Mouse (Mus musculus): ENCODE results near the gene 4632433K11Rik.
A peak's percentile ranks its signal among the peaks of the same experiment; 100 is the strongest.
"Not testable (repeated sequence)": the region's sequence is repeated elsewhere in the genome, so short reads cannot be mapped to it uniquely, and the experiment has no call there.

The 4632433K11Rik gene

GRCm38 (mm10) chr7:5033818-5034217 lies at the start of gene 4632433K11Rik:
Gene 4632433K11Rik (plus strand): TSS chr7:5034118.
- DNase-seq, result no peak

- no peak for DNase-seq
Measured at GRCm38 (mm10) chr7:4988250-4988649, 45.7 kb upstream of the 4632433K11Rik start.

GRCm38 (mm10) chr7:4993347-4993998 lies 40.4 kb upstream of the 4632433K11Rik start:
- DNase-seq, result no peak

DNA sequence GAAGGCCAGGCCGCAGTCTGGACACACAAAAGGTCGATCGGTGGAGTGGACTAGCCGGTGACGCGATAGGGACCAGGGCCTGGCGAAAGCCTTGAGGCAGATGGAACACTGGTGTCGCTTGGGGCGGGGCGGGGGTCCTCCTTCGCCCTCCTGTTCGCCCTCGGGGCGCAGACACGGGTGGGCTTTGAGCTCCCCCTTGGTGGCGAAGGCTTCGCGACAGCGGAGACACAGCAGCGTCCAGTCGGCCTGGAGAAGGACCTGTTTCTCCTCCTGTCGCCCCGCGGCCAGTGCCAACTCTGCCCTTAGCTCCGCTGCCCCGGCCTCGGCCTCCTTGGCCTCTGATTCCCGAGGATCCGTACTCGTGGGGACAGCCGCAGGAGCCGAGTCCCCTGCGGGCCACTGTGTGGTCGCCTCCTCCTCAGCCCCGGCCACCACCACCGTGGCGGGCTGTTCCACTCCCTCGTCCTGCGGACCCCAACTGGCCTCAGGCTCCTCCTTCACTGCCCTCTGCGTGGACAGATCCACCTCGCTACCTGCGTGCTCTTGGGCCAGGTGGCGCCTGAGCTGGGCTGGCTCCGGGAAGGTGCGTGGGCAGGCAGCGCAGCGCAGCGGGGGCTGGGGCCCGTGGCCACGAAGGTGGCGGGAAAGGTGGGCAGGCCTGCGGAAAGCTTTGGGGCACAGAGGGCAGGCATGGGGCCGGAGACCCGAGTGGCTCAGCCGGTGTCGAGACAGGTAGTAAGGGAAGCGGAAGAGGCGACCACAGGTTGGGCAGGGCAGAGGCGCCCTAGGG lies 39.7 kb upstream of the 4632433K11Rik start:
- DNase-seq, result no peak

DNA sequence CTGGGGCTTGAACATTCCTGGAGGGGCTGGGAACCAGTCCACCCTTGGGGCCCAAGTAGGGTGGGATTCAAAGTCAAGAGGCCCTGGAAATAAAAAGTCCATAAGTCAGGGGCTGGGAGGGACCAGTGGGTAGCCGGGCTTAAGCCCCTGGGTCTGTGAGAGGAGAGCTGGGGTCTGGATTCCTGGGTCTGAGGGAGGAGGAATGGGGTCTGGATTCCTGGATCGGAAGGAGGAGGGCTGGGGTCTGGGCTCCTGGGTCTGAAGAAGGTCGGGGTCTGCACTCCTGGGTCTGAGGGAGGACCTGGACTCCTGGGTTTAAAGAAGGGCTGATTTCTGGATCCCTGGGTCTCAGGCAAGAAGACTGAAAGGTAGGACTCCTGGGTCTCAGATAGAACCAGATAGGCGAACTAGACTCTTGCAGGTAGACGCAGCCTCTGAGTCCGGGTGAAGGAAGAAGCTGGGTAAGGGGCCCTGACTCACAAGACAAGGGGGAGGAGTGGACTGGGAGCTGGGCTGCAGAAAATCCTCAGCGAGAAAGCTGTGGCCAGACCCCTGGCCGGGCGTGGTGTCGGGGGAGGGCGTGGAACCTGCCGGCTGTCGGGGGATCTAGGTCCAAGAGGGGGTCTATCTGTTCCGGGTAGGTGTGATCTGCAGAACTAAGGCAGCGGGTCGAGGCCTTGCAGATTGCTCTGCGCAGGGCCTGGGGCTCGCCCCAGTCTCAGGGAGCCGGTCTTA lies 38.5 kb upstream of the 4632433K11Rik start:
- no peak for DNase-seq

DNA sequence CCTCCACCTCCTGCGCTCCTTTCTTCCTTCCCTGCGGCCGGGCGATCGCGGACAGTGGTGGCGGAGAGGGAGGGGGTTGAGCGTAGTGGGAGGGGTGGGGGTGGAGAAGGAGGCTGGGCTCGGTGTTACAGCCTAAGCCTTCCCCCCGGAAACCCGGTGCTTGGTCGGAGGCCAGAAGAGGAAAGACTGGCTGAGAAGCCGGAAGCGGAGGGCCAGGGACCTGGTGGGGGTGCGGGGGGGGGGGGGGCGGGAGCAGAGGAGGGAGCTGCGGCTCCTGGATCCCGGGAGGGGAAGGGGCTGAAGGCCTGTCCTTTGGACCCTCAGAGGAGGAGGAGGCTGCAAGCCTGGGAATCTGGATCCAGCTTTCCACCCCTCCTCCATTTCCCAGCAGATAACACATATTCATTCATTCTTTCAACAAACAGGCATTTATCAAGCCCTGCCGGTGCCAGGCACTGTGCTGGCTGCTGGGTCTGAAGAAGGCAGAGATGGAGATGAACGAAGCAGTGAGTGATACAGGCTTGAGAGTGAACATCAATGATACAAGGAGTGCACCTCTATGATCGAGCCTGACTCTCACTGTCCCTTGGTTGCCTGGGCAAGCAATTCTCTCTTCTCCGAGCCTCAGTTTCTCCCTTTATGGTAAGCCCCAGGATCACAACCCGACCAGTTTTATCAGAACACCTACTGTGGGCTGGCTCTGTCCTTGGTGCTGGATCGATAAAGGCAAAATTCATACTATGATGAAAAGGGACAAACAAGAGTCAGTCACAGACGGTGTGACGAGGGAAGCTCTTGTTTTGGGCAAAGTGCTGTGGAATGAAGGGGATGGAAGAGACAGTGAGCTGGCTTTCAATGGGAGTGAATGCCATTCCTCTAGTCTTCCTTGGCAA lies 37.7 kb upstream of the 4632433K11Rik start, which contains the start of gene Zfp579:
Gene Zfp579, minus strand, starts transcription at position 156 of the 893 bp plus-strand sequence.
- peak; percentile 98 for DNase-seq

DNA sequence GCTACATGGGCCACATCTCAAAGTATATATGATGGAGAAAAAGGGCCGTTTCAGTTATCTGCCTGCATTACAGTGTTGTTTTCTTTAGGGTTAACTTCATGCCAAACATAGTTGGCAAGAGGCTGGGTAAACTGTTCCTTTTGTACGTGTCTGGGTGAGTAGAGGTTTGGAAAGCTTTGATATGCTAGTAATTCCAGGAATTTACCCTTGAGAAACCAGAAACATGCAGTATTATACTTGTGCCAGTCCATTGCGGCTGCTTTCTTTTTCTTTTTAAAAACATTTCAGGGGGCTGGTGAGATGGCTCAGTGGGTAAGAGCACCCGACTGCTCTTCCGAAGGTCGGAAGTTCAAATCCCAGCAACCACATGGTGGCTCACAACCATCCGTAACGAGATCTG lies 37.0 kb upstream of the 4632433K11Rik start:
- no peak for DNase-seq

DNA sequence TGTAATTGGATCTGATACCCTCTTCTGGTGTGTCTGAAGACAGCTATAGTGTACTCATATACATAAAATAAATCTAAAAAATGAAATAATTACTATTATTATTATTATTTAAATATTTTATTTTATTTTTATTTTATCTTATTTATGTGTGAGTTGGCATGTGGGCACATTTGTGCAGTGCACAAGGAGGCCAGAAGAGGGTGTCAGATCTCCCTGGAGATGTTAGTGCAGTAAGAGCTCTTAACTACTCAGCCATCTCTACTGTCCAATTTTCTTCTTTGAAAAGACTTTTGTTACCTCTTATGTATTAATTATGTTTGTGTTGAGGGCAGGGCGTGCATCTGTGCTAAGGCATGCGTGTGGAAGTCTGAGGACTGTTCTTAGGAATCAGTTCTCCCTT lies 34.0 kb upstream of the 4632433K11Rik start:
- DNase-seq, result no peak

DNA sequence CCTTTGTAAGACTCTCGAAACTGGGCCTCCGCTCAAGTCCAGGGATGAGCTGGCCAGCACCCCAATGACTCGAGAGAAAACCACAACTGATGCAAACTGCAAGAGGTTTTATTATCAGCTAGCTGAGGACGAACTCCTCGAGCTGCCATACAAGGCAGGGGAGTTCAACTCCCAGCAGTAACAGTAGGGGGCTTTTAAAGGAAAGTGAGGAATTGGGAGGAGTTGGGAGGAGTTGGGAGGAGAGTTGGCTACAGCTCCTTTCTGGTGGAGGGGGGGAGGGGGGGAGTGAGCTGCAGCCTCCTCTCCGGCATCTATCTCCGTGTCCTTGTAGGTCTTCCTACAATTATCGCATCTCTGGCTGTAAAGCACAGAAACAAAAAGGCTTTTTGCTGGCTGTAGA lies 31.0 kb upstream of the 4632433K11Rik start:
- DNase-seq, result not testable (repeated sequence)

GRCm38 (mm10) chr7:5008229-5008628 lies 25.7 kb upstream of the 4632433K11Rik start:
- no peak for DNase-seq

- DNase-seq, result no peak
Measured at GRCm38 (mm10) chr7:5012681-5013513, 21.0 kb upstream of the 4632433K11Rik start.

- DNase-seq, result peak; percentile 95
Measured at GRCm38 (mm10) chr7:5014251-5015117, 19.4 kb upstream of the 4632433K11Rik start, which contains the start of the genes Zfp524 and Fiz1. Gene Zfp524 (plus strand): TSS chr7:5014415. Gene Fiz1 (minus strand): TSS chr7:5014697.

- peak; percentile 95 for DNase-seq
Measured at GRCm38 (mm10) chr7:5015118-5016001, 18.6 kb upstream of the 4632433K11Rik start, which contains the start of gene Gm44973. Gene Gm44973 (plus strand): TSS chr7:5015496.

DNA sequence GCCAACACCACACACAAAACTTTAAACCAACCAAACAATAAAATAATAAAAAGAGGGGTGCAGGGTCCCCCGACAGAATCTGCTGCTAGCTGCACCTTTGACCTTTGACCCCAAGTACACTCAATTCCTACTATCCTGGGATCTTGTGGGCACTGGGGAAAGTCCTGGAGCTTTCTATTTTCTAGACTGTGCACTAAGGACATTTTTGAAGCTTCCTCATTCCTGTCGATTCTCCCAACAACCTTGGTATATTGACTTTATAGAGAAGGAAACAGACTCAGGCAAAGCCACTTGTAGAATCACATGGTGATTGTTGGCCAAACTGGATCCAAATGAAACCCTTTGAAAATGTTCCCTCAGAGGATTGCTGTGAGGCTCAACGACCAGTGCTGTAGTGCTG lies 17.9 kb upstream of the 4632433K11Rik start:
- DNase-seq, result no peak

GRCm38 (mm10) chr7:5016920-5017319 lies 17.0 kb upstream of the 4632433K11Rik start:
- no peak for DNase-seq

GRCm38 (mm10) chr7:5017352-5017751 lies 16.6 kb upstream of the 4632433K11Rik start:
- no peak for DNase-seq

GRCm38 (mm10) chr7:5017931-5018330 lies 16.0 kb upstream of the 4632433K11Rik start:
- no peak for DNase-seq

DNA sequence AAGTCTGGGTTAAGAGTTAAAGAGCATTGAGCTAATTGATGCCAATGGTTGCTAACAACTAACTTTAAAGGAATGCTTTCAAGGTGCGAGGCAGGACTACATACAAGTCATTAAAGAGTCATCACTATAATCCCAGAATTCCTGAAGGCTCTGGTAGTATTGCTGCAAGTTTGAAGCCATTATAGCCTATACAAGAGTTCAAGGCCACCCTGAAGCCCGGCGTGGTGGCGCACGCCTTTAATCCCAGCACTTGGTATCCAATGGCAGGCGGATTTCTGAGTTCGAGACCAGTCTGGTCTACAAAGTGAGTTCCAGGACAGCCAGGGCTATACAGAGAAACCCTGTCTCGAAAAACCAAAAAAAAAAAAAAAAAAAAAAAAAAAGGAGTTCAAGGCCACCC lies 14.3 kb upstream of the 4632433K11Rik start:
- not testable (repeated sequence) for DNase-seq

Measured in right cerebral cortex, postnatal 4 days (tissue).